Mouse (Mus musculus) embryo, embryonic 11.5 days (tissue): ENCODE results near the gene Ptprg.

Experiments used
- DNase-seq: peaks from one replicate; pipeline ENCODE4 v3.0.0-alpha.2; 2012; ENCODE audit warnings: low read depth, low spot score

The Ptprg gene

GRCm38 (mm10) chr14:12082131-12082921, 529.0 kb downstream of the Ptprg start:
- peak; percentile 38 for DNase-seq

- DNase-seq, result no peak
Observed at GRCm38 (mm10) chr14:12084076-12084475, 530.7 kb downstream of the Ptprg start.

- no peak for DNase-seq
Observed at GRCm38 (mm10) chr14:12085078-12085477, 531.7 kb downstream of the Ptprg start.

GRCm38 (mm10) chr14:12086167-12086566, 532.8 kb downstream of the Ptprg start:
- no peak for DNase-seq

- no peak for DNase-seq
Observed at GRCm38 (mm10) chr14:12089954-12090353, 536.6 kb downstream of the Ptprg start.

- DNase-seq, result no peak
Observed at GRCm38 (mm10) chr14:12091730-12092129, 538.4 kb downstream of the Ptprg start.

GRCm38 (mm10) chr14:12099390-12100333, 546.3 kb downstream of the Ptprg start:
- no peak for DNase-seq

- DNase-seq, result no peak
Observed at GRCm38 (mm10) chr14:12102389-12103325, 549.3 kb downstream of the Ptprg start.

GRCm38 (mm10) chr14:12104297-12105155, 551.2 kb downstream of the Ptprg start:
- no peak for DNase-seq

- no peak for DNase-seq
Observed at GRCm38 (mm10) chr14:12105156-12105430, 551.8 kb downstream of the Ptprg start.

- no peak for DNase-seq
Observed at GRCm38 (mm10) chr14:12105593-12105992, 552.3 kb downstream of the Ptprg start.

GRCm38 (mm10) chr14:12107459-12107858, 554.1 kb downstream of the Ptprg start:
- no peak for DNase-seq

GRCm38 (mm10) chr14:12107991-12108390, 554.7 kb downstream of the Ptprg start:
- DNase-seq, result no peak

- DNase-seq, result no peak
Observed at GRCm38 (mm10) chr14:12112548-12113011, 559.2 kb downstream of the Ptprg start.

GRCm38 (mm10) chr14:12113326-12113725, 560.0 kb downstream of the Ptprg start:
- DNase-seq, result no peak

- DNase-seq, result no peak
Observed at GRCm38 (mm10) chr14:12114016-12114415, 560.7 kb downstream of the Ptprg start.

GRCm38 (mm10) chr14:12119260-12119659, 565.9 kb downstream of the Ptprg start:
- DNase-seq, result no peak

- DNase-seq, result no peak
Observed at GRCm38 (mm10) chr14:12121906-12122305, 568.6 kb downstream of the Ptprg start.

- DNase-seq, result no peak
Observed at GRCm38 (mm10) chr14:12124682-12125081, 571.4 kb downstream of the Ptprg start.

GRCm38 (mm10) chr14:12127951-12128350, 574.6 kb downstream of the Ptprg start:
- no peak for DNase-seq
